Mouse (Mus musculus) liver, embryonic 14.5 days (tissue): Measurements from ENCODE around the gene Zmat3.

Experiments
- CTCF ChIP-seq: IDR thresholded peaks from 2 replicates; pipeline ENCODE4 v1.5.1; 2016; ENCODE audit warnings: antibody characterized with exemption, low read depth, control low read depth
- EP300 ChIP-seq: IDR thresholded peaks from 2 replicates; pipeline ENCODE4 v1.6.1; 2016; ENCODE audit warnings: antibody characterized with exemption, low read depth

DNA sequence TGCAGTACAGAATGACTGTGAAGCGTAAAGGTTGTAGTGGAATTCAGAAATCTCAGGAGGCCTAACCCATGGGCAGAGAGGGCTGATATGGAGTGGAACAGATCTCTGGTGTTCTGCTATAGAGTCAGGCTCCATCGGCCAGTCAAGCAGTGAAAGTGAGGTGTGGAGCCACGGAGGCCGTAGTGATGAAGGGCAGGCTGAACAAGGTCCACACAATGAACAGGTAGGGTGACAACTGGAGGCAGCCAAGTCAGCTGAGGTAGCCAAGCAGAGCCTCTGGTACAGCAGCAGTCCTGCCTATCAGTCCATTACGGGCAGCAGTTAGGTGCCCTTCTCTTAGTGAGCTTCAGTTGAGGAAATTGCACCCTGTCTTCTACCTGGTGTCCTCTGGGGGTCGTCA, 7.4 kb upstream of the Zmat3 start:
- TF ChIP-seq CTCF (no peak), EP300 (no peak)
